Mouse (Mus musculus): ENCODE measurements around the gene Dusp6. TPM values are rescaled to one million over a fixed set of nuclear protein-coding genes. Genes with fewer than 3 reads are reported as not detected.

Dusp6 gene
- total and polyA plus RNA-seq, 2 experiments, result 29.9 to 48.4 TPM

GRCm38 (mm10) chr10:99297721-99298120 is 34.7 kb downstream of the Dusp6 start:
- H3K27me3 ChIP-seq (ENCODE audit: control insufficient read depth, insufficient read depth, low read length), result no peaks in the 10 kb centered on the region
- no peaks in the 10 kb centered on the region for H3K79me2 ChIP-seq (ENCODE audit: control insufficient read depth, insufficient read depth, low read length)
- no peak overlapping the region for H3K27ac ChIP-seq (replicated peaks; ENCODE audit: insufficient read depth, low read depth, low read length)
- H3K4me1 ChIP-seq (ENCODE audit: control insufficient read depth, insufficient read depth, low read length), result no peaks in the 10 kb centered on the region
- 76% methylated on average over 3 of the region's 3 CpGs for WGBS
- TF ChIP-seq POLR2A (IDR thresholded peaks at IDR 0.05; ENCODE audit: extremely low read depth, insufficient read depth, low read length), result no peak
- TF ChIP-seq CTCF (IDR thresholded peaks at IDR 0.05; ENCODE audit: low read depth, low read length), result no peak
- no peak overlapping the region for H3K9ac ChIP-seq (ENCODE audit: low read depth, low read length)
- H3K36me3 ChIP-seq (ENCODE audit: control insufficient read depth, insufficient read depth, low read length), result no peaks in the 10 kb centered on the region
- DNase-seq (ENCODE audit: extremely low read depth, low read depth, low spot score), result no peak
- no peak overlapping the region for H3K4me3 ChIP-seq (ENCODE audit: insufficient read depth, low read depth, low read length)

GRCm38 (mm10) chr10:99298328-99299295 is 35.6 kb downstream of the Dusp6 start:
- no peak for TF ChIP-seq POLR2A (IDR thresholded peaks at IDR 0.05; ENCODE audit: extremely low read depth, insufficient read depth, low read length)
- TF ChIP-seq CTCF (IDR thresholded peaks at IDR 0.05; ENCODE audit: low read depth, low read length), result no peak
- no peak overlapping the region for H3K27ac ChIP-seq (replicated peaks; ENCODE audit: insufficient read depth, low read depth, low read length)
- no peaks in the 10 kb centered on the region for H3K79me2 ChIP-seq (ENCODE audit: control insufficient read depth, insufficient read depth, low read length)
- DNase-seq (ENCODE audit: extremely low read depth, low read depth, low spot score), result no peak
- H3K4me1 ChIP-seq (ENCODE audit: control insufficient read depth, insufficient read depth, low read length), result no peaks in the 10 kb centered on the region
- H3K9ac ChIP-seq (ENCODE audit: low read depth, low read length), result no peak overlapping the region
- 74% methylated on average over 18 of the region's 18 CpGs for WGBS
- H3K36me3 ChIP-seq (ENCODE audit: control insufficient read depth, insufficient read depth, low read length), result no peaks in the 10 kb centered on the region
- H3K4me3 ChIP-seq (ENCODE audit: insufficient read depth, low read depth, low read length), result no peak overlapping the region
- no peaks in the 10 kb centered on the region for H3K27me3 ChIP-seq (ENCODE audit: control insufficient read depth, insufficient read depth, low read length)

- Histone ChIP-seq H3K27ac (replicated peaks; ENCODE audit: insufficient read depth, low read depth, low read length) (no peak overlapping the region), H3K4me3 (ENCODE audit: insufficient read depth, low read depth, low read length) (no peak overlapping the region), H3K4me1 (ENCODE audit: control insufficient read depth, insufficient read depth, low read length) (no peaks in the 10 kb centered on the region), H3K9ac (ENCODE audit: low read depth, low read length) (no peak overlapping the region), H3K27me3 (ENCODE audit: control insufficient read depth, insufficient read depth, low read length) (no peaks in the 10 kb centered on the region), H3K36me3 (ENCODE audit: control insufficient read depth, insufficient read depth, low read length) (no peaks in the 10 kb centered on the region), H3K79me2 (ENCODE audit: control insufficient read depth, insufficient read depth, low read length) (no peaks in the 10 kb centered on the region)
- TF ChIP-seq POLR2A (IDR thresholded peaks at IDR 0.05; ENCODE audit: extremely low read depth, insufficient read depth, low read length) (no peak), CTCF (IDR thresholded peaks at IDR 0.05; ENCODE audit: low read depth, low read length) (no peak)
- no peak for DNase-seq (ENCODE audit: extremely low read depth, low read depth, low spot score)
- WGBS, result 82% methylated on average over 9 of the region's 9 CpGs
These were observed 36.3 kb downstream of the Dusp6 start for GRCm38 (mm10) chr10:99299303-99299702.

- DNase-seq (ENCODE audit: extremely low read depth, low read depth, low spot score), result no peak
- no peak overlapping the region for H3K27ac ChIP-seq (replicated peaks; ENCODE audit: insufficient read depth, low read depth, low read length)
- no peak overlapping the region for H3K4me3 ChIP-seq (ENCODE audit: insufficient read depth, low read depth, low read length)
- TF ChIP-seq POLR2A (IDR thresholded peaks at IDR 0.05; ENCODE audit: extremely low read depth, insufficient read depth, low read length), result no peak
- H3K27me3 ChIP-seq (ENCODE audit: control insufficient read depth, insufficient read depth, low read length), result no peaks in the 10 kb centered on the region
- H3K9ac ChIP-seq (ENCODE audit: low read depth, low read length), result no peak overlapping the region
- 71% methylated on average over 4 of the region's 4 CpGs for WGBS
- H3K79me2 ChIP-seq (ENCODE audit: control insufficient read depth, insufficient read depth, low read length), result no peaks in the 10 kb centered on the region
- no peaks in the 10 kb centered on the region for H3K36me3 ChIP-seq (ENCODE audit: control insufficient read depth, insufficient read depth, low read length)
- H3K4me1 ChIP-seq (ENCODE audit: control insufficient read depth, insufficient read depth, low read length), result no peaks in the 10 kb centered on the region
These were observed 39.0 kb downstream of the Dusp6 start for GRCm38 (mm10) chr10:99302051-99302450.

- Histone ChIP-seq H3K36me3 (ENCODE audit: control insufficient read depth, insufficient read depth, low read length) (no peaks in the 10 kb centered on the region), H3K9ac (ENCODE audit: low read depth, low read length) (no peak overlapping the region), H3K4me3 (ENCODE audit: insufficient read depth, low read depth, low read length) (no peak overlapping the region), H3K4me1 (ENCODE audit: control insufficient read depth, insufficient read depth, low read length) (no peaks in the 10 kb centered on the region), H3K27me3 (ENCODE audit: control insufficient read depth, insufficient read depth, low read length) (no peaks in the 10 kb centered on the region), H3K27ac (replicated peaks; ENCODE audit: insufficient read depth, low read depth, low read length) (no peak overlapping the region), H3K79me2 (ENCODE audit: control insufficient read depth, insufficient read depth, low read length) (no peaks in the 10 kb centered on the region)
- no peak for DNase-seq (ENCODE audit: extremely low read depth, low read depth, low spot score)
- 91% methylated on average over 4 of the region's 4 CpGs for WGBS
- TF ChIP-seq CTCF (IDR thresholded peaks at IDR 0.05; ENCODE audit: low read depth, low read length) (no peak), POLR2A (IDR thresholded peaks at IDR 0.05; ENCODE audit: extremely low read depth, insufficient read depth, low read length) (no peak)
These were observed 45.8 kb downstream of the Dusp6 start for GRCm38 (mm10) chr10:99308837-99309236.

- Histone ChIP-seq H3K36me3 (ENCODE audit: control insufficient read depth, insufficient read depth, low read length) (no peaks in the 10 kb centered on the region), H3K4me3 (ENCODE audit: insufficient read depth, low read depth, low read length) (no peak overlapping the region), H3K27me3 (ENCODE audit: control insufficient read depth, insufficient read depth, low read length) (no peaks in the 10 kb centered on the region), H3K79me2 (ENCODE audit: control insufficient read depth, insufficient read depth, low read length) (no peaks in the 10 kb centered on the region), H3K9ac (ENCODE audit: low read depth, low read length) (no peak overlapping the region), H3K4me1 (ENCODE audit: control insufficient read depth, insufficient read depth, low read length) (no peaks in the 10 kb centered on the region; the same call in 1 of the 2 replicates), H3K27ac (replicated peaks; ENCODE audit: insufficient read depth, low read depth, low read length) (no peak overlapping the region)
- 89% methylated on average over 9 of the region's 9 CpGs for WGBS
- DNase-seq (ENCODE audit: extremely low read depth, low read depth, low spot score), result no peak
- TF ChIP-seq POLR2A (IDR thresholded peaks at IDR 0.05; ENCODE audit: extremely low read depth, insufficient read depth, low read length) (no peak), CTCF (IDR thresholded peaks at IDR 0.05; ENCODE audit: low read depth, low read length) (no peak)
These were observed 46.6 kb downstream of the Dusp6 start for GRCm38 (mm10) chr10:99309617-99310016.
